Mouse (Mus musculus): ENCODE measurements around the gene A630023A22Rik. TPM values are rescaled to one million over a fixed set of nuclear protein-coding genes. Genes with fewer than 3 reads are reported as not detected.

Gene A630023A22Rik
- not detected in 2 replicates for polyA plus RNA-seq (2012; rRNA removed)

GRCm38 (mm10) chr14:34102601-34103000 is at the start of gene A630023A22Rik:
Gene A630023A22Rik, minus strand, starts transcription at chr14:34102754.
- H3K4me3 ChIP-seq (ENCODE audit: insufficient read depth, low read length) = no peak within 1 kb of the TSS
- no peaks in the 10 kb centered on the region for H3K4me1 ChIP-seq (ENCODE audit: control insufficient read depth, insufficient read depth, low read length)
- H3K27ac ChIP-seq (ENCODE audit: insufficient read depth, low read length) = no peak within 1 kb of the TSS
- TF ChIP-seq POLR2A (IDR thresholded peaks at IDR 0.05; ENCODE audit: extremely low read depth, insufficient read depth, low read length) = no peak
- no peak for TF ChIP-seq CTCF (IDR thresholded peaks at IDR 0.05; ENCODE audit: extremely low read depth, insufficient read depth, low read length)

- no peaks in the 10 kb centered on the region for H3K4me1 ChIP-seq (ENCODE audit: control insufficient read depth, insufficient read depth, low read length)
- H3K4me3 ChIP-seq (ENCODE audit: insufficient read depth, low read length) = no peak within 1 kb of the TSS
- no peak for TF ChIP-seq CTCF (IDR thresholded peaks at IDR 0.05; ENCODE audit: extremely low read depth, insufficient read depth, low read length)
- TF ChIP-seq POLR2A (IDR thresholded peaks at IDR 0.05; ENCODE audit: extremely low read depth, insufficient read depth, low read length) = no peak
- no peak within 1 kb of the TSS for H3K27ac ChIP-seq (ENCODE audit: insufficient read depth, low read length)
Measured at GRCm38 (mm10) chr14:34152342-34152741, 49.8 kb upstream of the A630023A22Rik start, which contains the start of gene Npy4r. Gene Npy4r, minus strand, starts transcription at chr14:34152489.

- no peak overlapping the region for H3K4me3 ChIP-seq (ENCODE audit: insufficient read depth, low read length)
- TF ChIP-seq CTCF (IDR thresholded peaks at IDR 0.05; ENCODE audit: extremely low read depth, insufficient read depth, low read length) (no peak), POLR2A (IDR thresholded peaks at IDR 0.05; ENCODE audit: extremely low read depth, insufficient read depth, low read length) (no peak)
- H3K27ac ChIP-seq (ENCODE audit: insufficient read depth, low read length) = no peak overlapping the region
- H3K4me1 ChIP-seq (ENCODE audit: control insufficient read depth, insufficient read depth, low read length) = no peaks in the 10 kb centered on the region
Measured at GRCm38 (mm10) chr14:34142915-34143314, 40.4 kb upstream of the A630023A22Rik start.

DNA sequence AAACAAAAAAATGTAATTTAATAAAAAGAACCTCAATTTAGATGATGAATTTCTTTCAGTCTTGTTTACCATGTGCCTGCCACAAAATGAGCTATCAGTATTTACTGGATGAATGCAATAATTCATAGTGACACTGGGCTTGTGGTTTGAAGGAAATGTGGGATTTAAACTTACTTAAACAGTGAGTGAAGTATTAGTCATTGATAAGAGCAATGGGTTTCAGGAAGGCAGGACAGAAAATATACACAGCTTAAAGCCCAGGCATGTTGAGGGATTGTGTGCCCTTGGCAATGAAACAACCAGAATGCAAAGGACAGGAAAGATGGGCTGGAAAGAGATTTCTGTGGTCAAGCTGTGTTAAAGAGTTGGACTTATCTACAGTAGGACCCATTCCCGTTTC is 39.8 kb upstream of the A630023A22Rik start:
- Histone ChIP-seq H3K4me3 (ENCODE audit: insufficient read depth, low read length) (no peak overlapping the region), H3K4me1 (ENCODE audit: control insufficient read depth, insufficient read depth, low read length) (no peaks in the 10 kb centered on the region), H3K27ac (ENCODE audit: insufficient read depth, low read length) (no peak overlapping the region)
- TF ChIP-seq CTCF (IDR thresholded peaks at IDR 0.05; ENCODE audit: extremely low read depth, insufficient read depth, low read length) = no peak
- TF ChIP-seq POLR2A (IDR thresholded peaks at IDR 0.05; ENCODE audit: extremely low read depth, insufficient read depth, low read length) = no peak

- no peak overlapping the region for H3K4me3 ChIP-seq (ENCODE audit: insufficient read depth, low read length)
- H3K4me1 ChIP-seq (ENCODE audit: control insufficient read depth, insufficient read depth, low read length) = no peaks in the 10 kb centered on the region
- H3K27ac ChIP-seq (ENCODE audit: insufficient read depth, low read length) = no peak overlapping the region
- TF ChIP-seq POLR2A (IDR thresholded peaks at IDR 0.05; ENCODE audit: extremely low read depth, insufficient read depth, low read length) = no peak
- TF ChIP-seq CTCF (IDR thresholded peaks at IDR 0.05; ENCODE audit: extremely low read depth, insufficient read depth, low read length) = no peak
Measured at GRCm38 (mm10) chr14:34139671-34140664, 37.4 kb upstream of the A630023A22Rik start.

- no peak for TF ChIP-seq POLR2A (IDR thresholded peaks at IDR 0.05; ENCODE audit: extremely low read depth, insufficient read depth, low read length)
- no peak for TF ChIP-seq CTCF (IDR thresholded peaks at IDR 0.05; ENCODE audit: extremely low read depth, insufficient read depth, low read length)
- H3K4me3 ChIP-seq (ENCODE audit: insufficient read depth, low read length) = no peak overlapping the region
Measured at GRCm38 (mm10) chr14:34135391-34135790, 32.8 kb upstream of the A630023A22Rik start.

DNA sequence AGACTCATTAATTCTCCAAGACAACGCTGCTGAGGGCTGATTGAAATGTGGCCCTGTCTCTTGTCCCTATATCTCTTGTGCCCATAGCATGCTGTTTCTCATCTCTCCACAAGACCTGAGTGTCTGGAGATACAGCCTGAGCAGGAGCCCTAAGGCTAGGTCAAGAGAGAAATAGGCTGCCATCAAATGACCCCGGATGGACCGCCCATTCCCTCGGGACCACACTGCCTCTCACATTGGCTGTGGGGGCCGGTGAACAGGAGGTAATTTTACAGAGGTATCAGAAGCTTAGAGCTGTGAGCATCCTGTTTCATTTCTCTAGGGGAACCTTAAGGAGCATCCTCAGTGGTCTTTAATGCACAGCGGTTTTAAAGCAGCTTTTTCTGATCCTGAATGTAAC is 28.7 kb upstream of the A630023A22Rik start:
- TF ChIP-seq CTCF (IDR thresholded peaks at IDR 0.05; ENCODE audit: extremely low read depth, insufficient read depth, low read length) = no peak
- H3K4me3 ChIP-seq (ENCODE audit: insufficient read depth, low read length) = no peak overlapping the region
- no peak overlapping the region for H3K27ac ChIP-seq (ENCODE audit: insufficient read depth, low read length)
- H3K4me1 ChIP-seq (ENCODE audit: control insufficient read depth, insufficient read depth, low read length) = no peaks in the 10 kb centered on the region

More at GRCm38 (mm10) chr14:34135391-34135790, 32.8 kb upstream of the A630023A22Rik start:
- Histone ChIP-seq H3K27ac (ENCODE audit: insufficient read depth, low read length) (no peak overlapping the region), H3K4me1 (ENCODE audit: control insufficient read depth, insufficient read depth, low read length) (no peaks in the 10 kb centered on the region)

- no peak overlapping the region for H3K4me3 ChIP-seq (ENCODE audit: insufficient read depth, low read length)
- no peaks in the 10 kb centered on the region for H3K4me1 ChIP-seq (ENCODE audit: control insufficient read depth, insufficient read depth, low read length)
- no peak for TF ChIP-seq POLR2A (IDR thresholded peaks at IDR 0.05; ENCODE audit: extremely low read depth, insufficient read depth, low read length)
- H3K27ac ChIP-seq (ENCODE audit: insufficient read depth, low read length) = no peak overlapping the region
Measured at GRCm38 (mm10) chr14:34121691-34122090, 19.1 kb upstream of the A630023A22Rik start.

DNA sequence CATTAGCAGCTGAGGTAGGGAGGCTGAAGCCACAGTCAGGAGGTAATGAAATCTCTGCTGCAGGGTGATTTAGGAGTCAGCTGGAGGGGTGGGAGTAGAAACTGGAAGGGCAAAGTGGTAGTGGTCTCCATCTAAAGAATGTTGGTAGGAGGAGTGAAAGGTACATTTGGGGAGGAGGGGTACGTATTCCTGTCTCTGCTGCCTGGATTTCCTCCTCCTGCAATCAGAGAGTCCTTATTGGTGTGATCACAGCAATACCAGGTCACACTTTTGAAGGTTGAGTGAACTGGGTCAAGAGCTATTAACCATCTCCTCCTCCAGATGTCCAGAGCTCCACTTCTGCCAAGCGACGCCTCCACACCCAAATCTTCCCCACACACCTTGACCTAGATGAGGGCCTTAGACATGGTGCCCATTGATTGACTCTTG is 18.4 kb upstream of the A630023A22Rik start:
- no peak for TF ChIP-seq CTCF (IDR thresholded peaks at IDR 0.05; ENCODE audit: extremely low read depth, insufficient read depth, low read length)
- Histone ChIP-seq H3K4me3 (ENCODE audit: insufficient read depth, low read length) (no peak overlapping the region), H3K4me1 (ENCODE audit: control insufficient read depth, insufficient read depth, low read length) (no peaks in the 10 kb centered on the region), H3K27ac (ENCODE audit: insufficient read depth, low read length) (no peak overlapping the region)
